Mouse (Mus musculus) yolk sac, embryonic 10.5 days (tissue): ENCODE measurements at regions not wholly inside any gene's neighbourhood (a gene's known extent, or its start where the extent isn't known, plus 50 kb on each side); places are given as distances from the start of the nearest gene placed in this dataset.

Experiments
- DNase-seq: peaks from one replicate; pipeline ENCODE4 v3.0.0-alpha.2; 2017; ENCODE audit warnings: low spot score

- DNase-seq, result peak; percentile 64
Observed at GRCm38 (mm10) chr4:62755237-62755900, 195.7 kb downstream of the Rgs3 start.

- DNase-seq, result no peak
Observed at GRCm38 (mm10) chr4:62756721-62757206, 197.1 kb downstream of the Rgs3 start.

GRCm38 (mm10) chr4:62760748-62761604 lies 201.3 kb downstream of the Rgs3 start:
- peak; percentile 37 for DNase-seq

DNA sequence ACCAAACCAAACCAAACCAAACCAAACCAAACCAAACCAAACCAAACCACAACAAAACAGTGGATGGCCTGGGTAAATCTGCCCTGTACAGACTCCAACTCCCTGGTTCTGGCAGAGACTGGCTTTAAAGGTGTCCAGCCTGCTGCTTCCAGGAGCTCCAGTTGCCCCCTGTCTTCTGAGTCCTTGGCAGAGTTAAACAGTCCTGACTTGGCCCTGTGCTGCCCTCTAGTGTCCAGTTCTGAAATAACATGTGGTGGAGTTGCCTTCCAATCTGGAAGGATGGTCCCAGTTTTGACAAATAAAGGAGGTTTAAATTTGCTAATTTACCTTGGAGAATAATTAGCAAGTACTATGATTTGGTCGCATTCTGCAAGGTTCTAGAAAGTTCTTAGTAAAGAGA lies 202.0 kb downstream of the Rgs3 start:
- DNase-seq, result peak; percentile 71

DNA sequence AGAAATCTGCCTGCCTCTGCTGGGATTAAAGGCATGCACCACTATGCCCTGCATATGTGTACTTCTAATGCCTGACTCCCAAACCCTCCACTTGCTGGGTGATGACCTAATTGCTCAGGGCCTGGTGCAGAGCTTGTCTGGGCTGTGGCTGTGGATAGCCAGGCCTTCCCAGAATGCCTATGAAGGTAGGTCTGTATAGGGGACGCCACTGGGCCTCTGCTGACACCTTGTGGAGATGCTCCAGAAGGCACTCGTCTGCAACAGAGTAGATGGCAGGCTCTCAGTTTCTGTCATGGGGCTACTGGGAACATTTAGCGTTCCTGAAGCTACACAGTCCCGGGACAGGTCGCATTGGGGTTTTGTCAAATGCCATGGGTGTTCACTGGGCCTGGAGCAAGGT lies 201.4 kb upstream of the Zfp618 start:
- peak; percentile 70 for DNase-seq

DNA sequence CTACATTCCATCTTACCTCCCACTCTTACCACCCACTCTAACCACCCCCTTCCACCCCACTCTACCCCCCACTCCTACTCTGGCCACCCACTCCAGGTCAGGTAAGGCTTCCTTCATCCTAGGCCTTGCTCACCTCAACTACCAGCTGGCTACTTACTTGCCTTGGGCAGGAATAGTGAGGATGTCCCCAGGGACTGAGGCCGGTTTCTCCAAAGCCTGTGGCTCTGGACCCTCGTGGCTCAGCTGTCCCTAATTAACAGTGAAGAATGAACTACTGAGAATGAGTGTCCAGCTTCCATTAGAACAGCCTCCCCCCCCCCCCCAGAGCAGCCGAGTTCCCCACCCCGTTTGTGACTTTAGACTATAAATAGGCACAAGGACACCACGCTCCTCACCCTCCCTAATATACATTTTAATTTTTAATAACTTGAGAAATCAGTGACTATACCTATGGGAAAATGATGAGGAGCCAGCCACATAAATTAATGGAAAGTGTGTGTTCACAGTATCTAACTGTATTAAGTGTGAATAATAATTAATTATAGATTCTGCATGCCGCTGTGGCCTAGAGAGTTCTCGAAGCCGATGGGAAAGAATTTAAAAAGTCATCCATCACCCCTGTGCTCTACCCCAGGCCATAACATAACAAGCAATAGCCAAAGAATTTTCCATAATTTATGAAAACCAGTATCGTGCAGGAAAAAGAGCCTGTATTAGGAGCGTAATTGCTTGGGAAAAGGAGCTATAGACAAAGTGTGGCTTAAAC lies 195.7 kb upstream of the Zfp618 start:
- no peak for DNase-seq

GRCm38 (mm10) chr4:62775005-62775609 lies 190.3 kb upstream of the Zfp618 start:
- DNase-seq, result no peak

- no peak for DNase-seq
Observed at GRCm38 (mm10) chr4:62776881-62777280, 188.5 kb upstream of the Zfp618 start.

DNA sequence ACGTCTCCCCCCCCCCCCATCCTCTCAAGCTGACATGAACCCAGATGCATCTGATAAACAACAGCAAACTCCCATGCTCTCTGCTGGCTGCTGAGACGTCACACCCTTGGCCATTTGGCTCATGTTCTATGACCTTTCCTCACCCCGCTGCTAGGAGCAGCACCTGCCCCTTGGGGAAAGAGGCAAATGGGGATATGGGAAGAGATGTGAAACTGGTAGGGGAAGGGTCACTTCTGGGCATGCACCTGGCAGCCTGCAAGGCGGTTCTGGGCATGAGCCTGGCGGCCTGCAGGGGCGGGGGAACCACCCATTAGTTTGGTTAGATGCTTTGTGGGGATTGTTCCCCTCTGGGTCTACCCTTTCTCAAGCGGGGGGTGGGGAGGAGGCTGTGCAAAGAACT lies 187.9 kb upstream of the Zfp618 start:
- DNase-seq, result no peak

DNA sequence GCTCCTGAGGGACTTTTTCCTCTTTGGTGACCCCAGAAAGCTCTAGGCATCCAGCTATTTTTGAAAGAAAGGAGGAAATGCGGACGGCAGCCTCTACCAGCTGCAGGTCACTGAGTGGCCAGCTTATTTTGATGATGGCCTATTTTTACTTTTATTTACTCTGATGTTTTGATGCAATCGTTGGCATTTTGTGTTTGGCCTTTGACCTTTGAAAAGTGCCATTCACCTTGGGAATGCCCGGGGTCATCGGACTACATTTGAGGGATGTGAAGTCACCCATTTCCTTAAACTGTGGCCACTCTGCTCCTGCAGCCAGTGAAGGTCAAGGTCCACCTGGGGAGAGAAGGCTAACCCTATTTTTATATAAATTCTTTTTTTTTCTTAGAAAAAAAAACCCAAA lies 186.8 kb upstream of the Zfp618 start:
- no peak for DNase-seq

GRCm38 (mm10) chr4:62780409-62780808 lies 185.0 kb upstream of the Zfp618 start:
- peak; percentile 79 for DNase-seq

GRCm38 (mm10) chr4:62780837-62781236 lies 184.5 kb upstream of the Zfp618 start:
- DNase-seq, result no peak

GRCm38 (mm10) chr4:62781309-62781800 lies 184.0 kb upstream of the Zfp618 start:
- DNase-seq, result no peak

DNA sequence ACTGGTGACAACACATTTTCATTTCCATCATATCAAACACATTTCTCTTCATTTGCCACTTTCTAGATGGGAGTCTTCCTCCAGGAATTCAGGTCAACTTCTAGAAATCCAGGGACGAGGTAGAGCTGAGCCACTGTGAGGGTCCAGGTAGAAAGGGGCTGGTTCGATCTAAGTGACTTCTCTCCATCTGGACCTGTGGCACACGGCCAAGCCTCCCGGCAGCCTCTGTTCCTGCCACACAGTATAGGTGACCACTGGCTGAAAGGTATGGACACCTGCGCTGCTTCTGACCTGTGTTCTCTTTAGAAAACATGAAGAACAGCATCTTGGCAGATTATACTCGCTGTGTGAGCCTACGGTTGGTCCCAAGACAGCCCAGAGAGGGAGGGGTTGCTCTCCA lies 179.7 kb upstream of the Zfp618 start:
- DNase-seq, result no peak

DNA sequence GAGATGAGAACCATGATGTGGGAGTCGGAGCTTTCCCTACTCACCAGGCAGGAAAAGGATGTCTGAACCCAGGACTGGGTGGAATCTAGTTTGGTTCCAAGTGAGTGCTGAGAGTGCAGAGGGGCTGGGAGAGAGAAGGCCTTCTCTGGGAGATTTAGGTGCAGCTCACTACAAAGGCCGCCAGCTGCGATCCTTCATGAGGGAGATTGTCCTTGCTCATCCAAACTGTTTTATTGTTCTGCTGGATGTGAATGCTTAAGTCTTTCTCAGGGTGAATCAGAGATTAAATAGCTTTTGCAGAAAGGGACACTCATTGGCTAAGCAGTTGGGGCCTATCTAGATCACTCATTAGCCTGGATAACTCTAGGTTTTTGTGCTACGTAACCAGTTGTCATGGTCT lies 175.7 kb upstream of the Zfp618 start:
- no peak for DNase-seq

- no peak for DNase-seq
Observed at GRCm38 (mm10) chr4:62793582-62793981, 171.8 kb upstream of the Zfp618 start.

- DNase-seq, result no peak
Observed at GRCm38 (mm10) chr4:62795538-62795937, 169.8 kb upstream of the Zfp618 start.

GRCm38 (mm10) chr4:62799923-62800322 lies 165.4 kb upstream of the Zfp618 start:
- no peak for DNase-seq

DNA sequence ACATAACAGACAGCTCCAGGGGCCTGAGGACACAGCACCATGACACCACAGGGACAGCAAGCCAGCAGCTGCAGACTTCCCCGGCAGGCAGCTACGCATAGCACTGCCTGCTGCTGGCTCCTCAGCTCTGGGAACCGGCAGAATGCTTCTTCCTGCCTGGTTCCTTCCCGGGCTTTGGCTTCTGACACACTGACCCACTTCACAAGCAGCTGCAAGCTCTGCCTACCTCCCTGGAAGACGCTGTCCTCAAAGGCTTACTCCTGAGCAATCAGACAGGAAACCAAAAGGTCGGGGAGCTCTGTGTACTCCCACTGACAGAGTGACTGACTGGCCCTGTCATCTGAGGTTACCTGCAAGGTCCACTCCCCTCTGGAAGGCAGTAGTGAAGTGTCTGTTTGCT lies 159.5 kb upstream of the Zfp618 start:
- DNase-seq, result no peak

DNA sequence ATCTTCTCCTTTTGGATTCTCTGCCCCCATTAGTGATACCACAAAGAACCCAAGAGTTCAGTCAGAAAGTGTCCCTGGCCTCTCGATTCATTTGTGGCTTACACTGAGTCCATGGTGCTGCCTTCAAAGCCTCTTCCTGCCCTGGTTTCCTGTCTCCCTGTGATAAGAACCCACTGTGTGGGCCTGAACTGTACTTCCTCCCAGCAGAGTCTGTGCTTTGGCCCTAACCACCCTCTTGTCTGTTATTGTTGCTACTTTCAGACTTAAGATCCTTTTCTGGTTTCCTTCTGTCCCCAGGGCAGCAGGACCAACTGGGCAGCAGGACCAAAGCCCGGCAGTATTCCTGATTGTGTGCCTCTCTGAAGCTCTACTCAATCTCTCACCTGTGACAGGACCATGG lies 158.6 kb upstream of the Zfp618 start:
- no peak for DNase-seq

GRCm38 (mm10) chr4:62807926-62808552 lies 157.3 kb upstream of the Zfp618 start:
- no peak for DNase-seq

DNA sequence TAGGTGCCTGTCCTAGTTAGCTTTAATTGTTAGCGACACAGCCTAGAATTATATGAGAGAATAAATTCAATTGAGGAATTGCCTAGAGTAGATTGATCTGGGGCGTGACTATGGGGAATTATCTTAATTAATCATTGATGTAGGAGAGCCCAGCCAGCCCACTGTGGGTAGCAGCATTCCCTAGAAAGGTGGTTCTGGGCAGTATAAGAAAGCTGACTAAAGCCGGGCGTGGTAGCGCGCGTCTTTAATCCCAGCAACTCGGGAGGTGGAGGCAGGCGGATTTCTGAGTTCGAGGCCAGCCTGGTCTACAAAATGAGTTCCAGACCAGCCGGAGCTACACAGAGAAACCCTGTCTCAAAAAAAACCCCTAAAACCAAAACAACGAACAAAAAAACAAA lies 156.8 kb upstream of the Zfp618 start:
- no peak for DNase-seq
